Mouse (Mus musculus) cortical plate, adult 2 months (tissue): Measurements from ENCODE around the gene Hdgfl2.

Experiments
- CTCF ChIP-seq: fragments of 200-500 bp; IDR thresholded peaks from 2 replicates; pipeline ENCODE4 v1.5.1; 2011; ENCODE audit warnings: mild to moderate bottlenecking, control low read depth, low read length; ENCODE audit not compliant: insufficient read depth; ENCODE audit errors: extremely low read depth
- POLR2A ChIP-seq: fragments of 200-500 bp; IDR thresholded peaks from 2 replicates; pipeline ENCODE4 v1.6.1; 2011; ENCODE audit warnings: mild to moderate bottlenecking, low read length, control low read depth; ENCODE audit not compliant: insufficient read depth; ENCODE audit errors: extremely low read depth

DNA sequence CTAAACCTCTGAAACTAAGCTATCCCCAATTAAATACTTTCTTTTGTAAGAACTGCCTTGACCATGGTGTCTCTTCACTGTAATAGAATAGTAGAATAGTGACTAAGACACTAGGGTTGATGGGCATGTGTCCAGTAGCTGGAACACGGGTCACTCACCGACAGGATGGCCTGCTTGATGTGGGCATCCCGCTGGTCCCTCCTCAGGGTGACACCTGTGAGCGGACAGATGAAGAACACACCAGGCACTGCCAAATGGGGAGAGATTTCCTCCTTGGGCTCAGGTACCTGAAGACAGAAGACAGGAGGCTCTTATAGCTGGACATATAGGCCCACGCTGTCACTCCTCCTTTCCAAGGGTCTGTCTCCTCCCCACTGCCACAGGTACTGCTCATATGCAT is 7.2 kb upstream of the Hdgfl2 start:
- TF ChIP-seq CTCF (no peak), POLR2A (no peak)
